Mouse (Mus musculus) thymus, postnatal 10 days (tissue): ENCODE measurements around the gene Ahnak.
"Not testable (repeated sequence)": the region's sequence is repeated elsewhere in the genome, so short reads cannot be mapped to it uniquely, and the experiment has no call there.

Source experiments
- DNase-seq, 2 experiments: peaks; one replicate each; pipeline ENCODE4 v3.0.0; 2021; ENCODE audit warnings: low spot score in 2 of 2

Ahnak gene

DNA sequence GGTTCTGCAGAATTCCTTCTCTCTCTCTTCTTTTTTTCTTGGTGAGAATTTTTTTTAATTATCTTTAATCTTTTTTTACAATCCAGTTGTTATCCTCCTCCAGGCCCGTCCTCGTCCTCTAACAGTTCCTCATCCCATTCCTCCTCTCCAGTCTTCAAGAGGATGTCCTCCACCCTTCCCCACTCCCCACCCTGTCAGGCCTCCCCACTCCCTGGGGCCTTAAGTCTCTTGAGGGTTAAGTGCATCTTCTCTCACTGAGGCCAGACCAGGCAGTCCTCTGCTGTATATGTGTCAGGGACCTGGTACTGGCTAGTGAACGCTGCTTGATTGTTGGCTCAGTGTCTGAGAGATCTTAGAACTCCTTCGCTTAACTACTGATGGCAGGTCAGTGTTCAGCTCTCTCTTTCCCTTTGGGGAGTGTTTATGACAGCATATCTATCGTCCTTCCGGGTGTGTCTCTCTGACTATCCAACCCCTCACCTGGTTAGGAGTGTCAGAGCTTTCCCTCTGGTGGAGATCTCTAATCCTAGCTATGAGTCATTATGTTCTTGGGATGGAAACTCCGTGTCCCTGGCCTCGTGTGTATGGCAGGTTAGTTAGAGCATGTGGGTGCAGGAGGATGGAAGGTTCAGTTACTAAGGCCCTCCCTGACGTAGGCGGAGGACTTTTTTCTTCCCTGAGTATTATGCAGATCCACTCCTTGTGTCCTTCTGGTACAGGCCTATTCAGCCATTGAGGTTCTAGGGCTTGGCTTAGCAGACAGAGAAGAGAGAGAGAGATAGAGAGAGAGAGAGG, 5.9 kb downstream of the Ahnak start:
- no peak for DNase-seq

DNA sequence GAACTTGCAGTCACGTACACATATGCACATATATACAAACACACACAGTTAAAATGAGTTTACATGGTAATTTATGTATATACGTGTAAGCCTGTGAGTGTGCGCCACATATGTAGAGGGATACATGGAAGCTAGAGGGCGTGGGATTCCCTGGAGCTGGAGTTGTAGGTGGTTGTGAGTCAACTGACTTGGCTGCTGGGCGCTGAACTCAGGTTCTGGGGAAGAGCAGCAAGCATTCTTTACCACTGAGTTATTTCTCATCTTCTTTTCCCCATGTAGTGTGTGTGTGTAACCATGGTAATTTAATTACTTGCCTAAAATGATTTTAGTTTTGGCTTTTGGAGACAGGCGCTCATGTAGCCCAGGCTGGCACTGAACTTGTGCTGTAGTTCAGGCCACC, 7.5 kb downstream of the Ahnak start:
- DNase-seq = no peak

DNA sequence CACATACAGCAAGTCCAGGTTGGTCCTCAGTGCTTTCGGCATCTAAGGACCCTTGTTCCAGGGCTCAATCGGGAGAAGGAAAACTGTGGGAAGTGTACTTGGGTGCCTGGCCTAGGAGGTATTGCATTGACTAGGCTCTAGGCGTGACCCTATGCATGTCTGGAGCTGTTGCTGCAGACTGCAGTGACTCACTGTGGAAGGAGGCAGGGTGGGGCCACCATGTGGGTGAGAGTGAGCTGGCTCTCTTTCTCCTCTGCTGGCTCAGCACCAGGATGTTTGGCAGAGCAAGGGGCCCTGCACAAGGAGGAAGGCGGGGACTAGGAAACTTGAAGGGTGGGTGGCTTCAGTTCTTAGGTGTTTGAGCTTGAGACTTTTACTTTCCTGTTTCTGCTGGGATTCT, 8.5 kb downstream of the Ahnak start:
- peak; percentile 74 to 77 for DNase-seq

DNA sequence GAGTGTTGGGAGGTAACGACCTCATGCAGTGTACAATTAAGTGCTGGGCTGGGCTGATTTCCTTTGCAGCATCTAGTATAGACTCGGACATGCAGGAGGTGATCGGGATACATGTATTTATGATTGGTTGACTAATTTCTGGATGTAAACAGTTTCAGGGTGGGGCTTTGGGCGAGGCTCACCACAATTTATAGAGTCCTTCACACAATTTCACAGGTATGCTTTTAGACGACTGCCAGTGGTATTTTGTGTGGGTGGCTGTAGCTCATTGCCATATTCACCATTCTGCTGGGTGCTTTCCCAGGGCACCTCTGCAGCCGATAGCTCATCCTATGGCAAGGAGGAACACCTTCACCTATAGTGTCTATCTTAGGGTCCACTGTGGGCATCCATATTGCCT, 9.5 kb downstream of the Ahnak start:
- DNase-seq = no peak

DNA sequence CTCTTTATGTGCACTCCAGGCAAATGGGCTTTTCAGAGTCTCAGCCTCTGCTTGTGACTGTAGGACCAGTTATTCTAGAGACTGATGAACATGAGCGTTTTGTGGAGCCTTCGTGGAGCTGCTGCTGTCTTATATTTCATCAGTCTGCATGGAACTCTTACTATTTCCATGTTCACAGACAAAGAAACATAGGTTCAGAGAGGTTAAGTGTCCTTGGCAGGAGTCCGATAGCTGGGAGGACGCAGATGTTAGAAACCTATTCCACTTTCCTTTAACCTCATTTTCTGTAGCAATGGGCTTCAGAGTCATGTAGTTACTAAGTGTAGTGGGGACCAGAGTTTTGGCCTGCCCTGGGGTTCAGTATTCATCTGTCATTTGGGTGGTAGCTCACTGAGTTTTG, 10.1 kb downstream of the Ahnak start:
- DNase-seq = no peak

DNA sequence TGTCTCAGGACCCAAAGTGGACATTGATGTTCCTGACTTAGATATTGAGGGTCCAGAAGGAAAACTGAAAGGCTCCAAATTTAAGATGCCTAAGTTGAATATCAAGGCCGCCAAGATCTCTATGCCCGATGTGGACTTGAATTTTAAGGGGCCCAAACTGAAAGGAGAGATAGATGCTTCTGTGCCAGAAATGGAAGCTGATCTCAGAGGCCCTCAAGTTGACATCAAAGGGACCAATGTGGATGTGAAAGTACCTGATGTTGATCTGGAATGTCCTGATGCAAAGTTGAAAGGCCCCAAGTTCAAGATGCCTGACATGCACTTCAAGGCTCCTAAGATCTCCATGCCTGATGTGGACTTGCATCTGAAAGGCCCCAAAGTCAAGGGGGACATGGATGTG, 17.8 kb downstream of the Ahnak start:
- not testable (repeated sequence) for DNase-seq

DNA sequence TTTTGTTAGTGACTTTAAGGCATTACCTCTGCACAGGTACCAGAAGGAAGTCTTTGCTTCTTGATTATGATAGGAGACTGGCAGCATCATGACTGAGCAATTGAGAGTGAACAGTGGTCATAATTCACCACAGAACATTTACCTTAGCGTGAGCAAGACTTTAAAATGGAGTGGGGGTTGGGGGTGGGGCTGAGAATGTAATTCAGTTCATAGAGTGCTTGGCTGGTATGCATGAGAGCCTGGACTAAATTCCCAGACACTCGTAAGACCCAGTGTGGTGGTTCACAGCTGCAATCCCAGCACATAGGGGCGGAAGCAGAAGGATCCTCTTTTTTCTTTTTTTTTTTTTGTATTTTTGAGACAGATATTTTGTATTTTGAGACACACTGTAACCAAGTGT, 30.2 kb downstream of the Ahnak start:
- no peak for DNase-seq

DNA sequence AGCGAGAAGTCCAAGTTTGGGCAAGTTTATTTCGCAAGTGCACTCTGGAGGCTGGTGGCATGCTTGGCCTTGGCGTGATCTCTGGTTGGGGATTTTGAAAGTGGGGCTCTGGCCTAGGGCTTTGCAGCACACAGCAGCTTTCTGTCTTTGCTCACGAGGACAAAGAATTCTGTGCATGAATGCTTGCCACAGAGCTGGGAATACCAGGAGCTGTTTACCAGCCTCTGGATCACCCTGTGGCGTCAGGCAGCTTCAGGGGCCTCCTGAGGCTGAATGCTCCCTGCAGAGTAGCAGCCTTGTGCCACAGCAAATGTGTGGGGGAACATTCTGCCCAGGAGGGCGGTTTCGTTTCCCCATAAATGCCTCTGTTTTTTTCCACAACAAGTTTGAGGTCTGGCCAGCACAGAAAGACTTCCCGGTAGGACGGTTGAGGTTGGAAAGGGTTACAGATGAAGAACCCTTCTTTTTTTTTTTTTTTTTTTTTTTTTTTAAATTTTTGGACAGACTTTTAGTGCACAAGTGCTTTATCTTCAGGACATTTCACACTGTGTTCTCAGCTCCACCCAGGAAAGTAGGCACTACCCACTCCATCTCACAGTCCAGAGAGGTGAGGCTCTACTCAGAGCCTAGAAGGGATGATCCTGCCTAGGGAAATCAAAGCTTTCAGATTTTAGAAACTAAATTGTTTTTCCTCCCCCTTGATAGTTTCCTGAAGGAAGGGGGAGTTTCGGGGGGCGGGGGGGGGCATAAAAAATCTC, 34.1 kb downstream of the Ahnak start:
- no peak for DNase-seq

DNA sequence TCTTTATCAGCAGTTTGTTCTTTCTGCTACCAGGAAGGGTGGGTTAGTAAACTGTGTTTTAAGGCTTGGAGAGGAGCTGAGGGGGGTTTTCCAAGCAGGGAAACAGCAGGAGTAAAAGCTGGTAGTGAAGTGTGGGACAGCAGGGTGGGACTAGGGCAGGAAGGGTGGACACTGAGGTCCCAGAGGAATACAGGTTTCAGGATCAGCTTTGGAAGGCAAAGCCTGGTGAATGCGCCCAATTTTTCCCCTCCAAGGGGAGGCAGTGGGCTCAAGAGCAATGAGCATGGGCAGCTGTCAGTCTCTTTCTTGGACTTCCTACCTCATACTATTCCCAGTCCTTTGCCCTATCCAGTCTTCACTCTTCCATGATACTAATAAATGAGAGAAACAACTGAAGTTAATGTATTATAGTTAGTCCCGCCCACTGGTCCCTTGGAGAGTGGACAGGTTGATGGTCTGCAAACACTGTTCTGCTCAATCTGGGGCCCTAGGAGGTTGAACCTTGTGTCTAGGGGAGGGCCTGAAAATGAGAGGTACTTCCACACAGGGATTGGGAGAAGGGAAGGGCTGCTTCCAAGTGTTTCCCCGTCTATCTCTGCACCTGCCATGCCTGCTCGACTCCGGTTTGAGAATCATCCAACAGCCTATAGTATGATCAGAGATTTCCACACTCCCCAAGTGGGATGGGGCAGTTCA, 36.6 kb downstream of the Ahnak start:
- no peak for DNase-seq

DNA sequence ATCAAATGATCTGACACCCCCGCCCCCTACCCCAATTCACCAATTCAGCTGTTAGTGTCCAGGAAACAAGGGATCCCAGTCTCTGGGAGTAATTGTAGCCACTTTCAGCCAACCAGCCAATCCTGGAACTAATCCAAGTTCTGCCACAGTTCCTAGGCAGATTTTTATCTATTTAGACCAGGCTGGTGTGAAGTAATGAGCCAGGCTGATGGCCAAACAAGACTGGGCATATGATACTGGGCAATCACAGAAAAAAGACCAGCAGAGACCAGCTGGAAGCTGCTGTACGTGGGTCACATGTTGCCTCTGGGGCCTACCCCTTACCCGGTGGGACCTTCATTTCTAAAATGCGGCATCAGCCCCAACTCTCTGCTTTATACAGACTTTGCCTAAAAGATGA, 37.5 kb downstream of the Ahnak start:
- DNase-seq = no peak

DNA sequence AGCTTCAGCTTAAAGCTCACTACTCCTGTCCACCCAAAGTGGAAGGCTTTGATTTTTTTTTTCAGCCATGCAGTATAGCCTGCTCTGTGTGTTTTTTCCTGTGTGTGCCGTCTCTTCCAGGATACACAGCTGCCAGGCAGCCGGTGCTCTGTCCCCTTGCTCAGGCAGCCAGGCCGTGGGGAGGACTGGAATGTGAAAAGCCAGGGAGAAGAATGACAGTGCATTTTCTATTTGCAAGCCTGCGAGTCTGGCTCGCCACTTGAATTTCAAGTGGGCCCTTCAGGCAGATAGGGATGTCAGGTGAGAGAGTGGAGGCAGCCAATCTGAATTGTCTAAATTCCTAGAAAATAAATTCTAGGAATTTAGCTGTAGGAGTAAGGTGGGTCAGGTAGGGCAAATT, 38.7 kb downstream of the Ahnak start:
- DNase-seq = no peak

DNA sequence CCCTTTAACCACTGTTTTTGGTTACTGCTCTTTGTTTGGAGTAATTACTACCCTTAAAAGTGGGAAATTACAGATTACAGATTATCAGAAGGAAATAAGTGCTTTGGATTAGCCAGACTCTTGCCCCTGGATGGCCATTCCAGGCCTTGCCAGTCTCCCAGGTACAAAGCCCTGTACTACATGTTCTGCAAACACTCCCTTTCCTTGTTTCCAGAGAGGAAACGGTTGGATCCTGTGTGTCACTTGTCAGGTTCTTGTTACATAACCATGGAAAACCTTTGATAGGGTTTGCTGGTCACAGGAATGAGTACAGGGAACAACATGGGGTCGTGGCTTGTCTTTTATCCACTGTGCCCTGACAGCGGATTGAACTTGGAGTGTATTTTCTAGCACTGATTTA, 39.3 kb downstream of the Ahnak start:
- no peak for DNase-seq

DNA sequence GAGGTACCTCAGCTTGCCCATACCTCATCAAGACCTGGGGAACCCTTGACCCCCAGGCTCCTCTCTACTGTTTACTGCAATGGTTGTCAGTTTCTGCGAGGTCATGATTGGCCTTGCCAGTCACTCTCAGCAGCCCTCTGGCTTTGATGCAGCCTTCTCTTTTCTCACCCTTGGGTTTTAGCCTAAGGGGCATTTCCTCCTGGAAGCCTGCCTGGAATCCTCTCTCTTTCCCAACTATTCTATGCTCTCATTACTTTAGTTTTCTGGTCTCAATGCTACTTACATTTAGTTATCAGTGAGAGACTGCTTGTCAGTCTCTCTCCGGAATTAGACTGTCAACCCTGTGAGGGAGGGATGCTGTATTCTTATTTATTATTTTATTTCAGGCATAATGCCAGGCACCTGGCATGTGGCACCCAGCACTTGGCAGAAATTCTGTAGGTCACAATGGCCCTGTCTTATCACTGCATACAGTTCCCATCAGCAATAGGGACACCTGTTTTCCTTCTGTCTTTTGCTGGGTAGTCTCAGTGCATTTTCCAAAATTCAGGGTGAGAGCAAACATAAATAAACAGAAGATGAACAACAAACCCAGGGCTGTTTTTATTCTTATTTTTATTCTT, 40.7 kb downstream of the Ahnak start:
- no peak for DNase-seq

DNA sequence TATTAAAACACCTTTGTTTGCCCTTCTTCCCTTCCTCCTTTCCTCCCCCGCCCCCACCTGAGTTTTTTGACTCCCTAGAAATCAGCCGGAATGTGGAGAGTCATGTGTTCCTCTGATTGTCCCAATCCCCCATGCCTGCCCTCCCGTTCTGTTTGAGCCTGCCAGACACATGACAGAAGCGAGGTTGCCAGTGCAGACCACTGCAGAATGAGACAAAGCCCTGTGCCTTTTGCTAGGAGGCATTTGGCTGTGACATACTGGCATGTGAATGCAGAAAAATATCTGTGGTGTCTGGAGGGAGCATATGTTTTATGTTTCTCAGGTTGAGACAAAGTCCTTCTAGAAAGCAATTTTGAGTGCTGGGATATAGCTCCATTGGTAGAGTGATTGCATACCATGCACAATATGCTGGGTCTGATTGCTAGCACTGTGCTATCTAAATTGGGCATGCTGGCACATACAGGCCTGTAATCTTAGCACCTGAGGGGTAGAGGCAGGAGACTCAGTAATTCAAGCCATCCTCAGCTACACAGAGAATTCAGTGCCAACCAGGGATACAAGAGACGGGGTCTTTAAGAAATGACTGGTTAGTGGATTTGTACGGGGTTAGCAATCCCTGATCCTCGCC, 43.5 kb downstream of the Ahnak start:
- DNase-seq = no peak

DNA sequence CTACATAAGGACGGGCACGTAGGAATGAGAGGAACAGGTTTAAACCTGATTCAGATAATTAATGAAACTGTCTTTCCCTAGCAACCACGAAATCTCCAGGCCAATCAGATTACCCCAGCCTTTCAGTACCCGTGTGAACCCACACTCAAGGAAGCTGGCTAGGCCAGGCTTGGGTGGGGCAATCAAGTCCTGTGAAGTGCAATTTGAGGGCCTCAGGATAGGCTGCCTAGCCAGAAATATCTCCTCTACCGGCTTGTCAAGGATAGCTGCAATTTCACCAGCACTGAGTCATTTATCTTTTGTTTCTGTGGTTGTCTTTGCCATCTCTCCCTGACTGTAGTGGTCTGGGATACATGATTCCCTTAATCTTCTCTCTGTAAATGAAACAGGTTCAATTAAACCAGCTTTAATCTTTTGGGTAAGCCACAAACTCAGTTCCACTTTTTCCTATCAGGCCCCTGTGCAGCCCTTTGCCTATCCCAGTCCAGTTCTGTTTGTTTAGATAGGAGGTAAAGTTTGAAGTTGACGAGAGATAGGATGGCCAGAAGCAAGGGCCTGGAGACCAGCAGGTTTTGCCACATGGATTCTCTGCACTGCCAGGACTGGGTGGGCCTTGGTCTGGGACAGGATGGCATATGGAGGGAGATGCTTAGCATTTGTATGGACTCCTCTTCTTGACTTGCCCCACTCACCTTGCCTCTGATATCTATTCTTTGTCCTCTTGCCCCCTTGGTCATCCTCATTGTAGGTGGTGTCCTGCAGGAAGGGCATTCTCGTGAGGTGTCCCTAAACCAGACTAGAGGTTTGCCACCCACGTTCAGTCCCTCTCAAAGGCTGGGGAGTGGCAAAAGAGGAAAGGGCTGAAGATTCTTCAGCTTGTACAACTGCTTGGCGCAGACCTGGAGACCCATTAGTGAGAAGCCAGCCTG, 44.6 kb downstream of the Ahnak start:
- no peak for DNase-seq

DNA sequence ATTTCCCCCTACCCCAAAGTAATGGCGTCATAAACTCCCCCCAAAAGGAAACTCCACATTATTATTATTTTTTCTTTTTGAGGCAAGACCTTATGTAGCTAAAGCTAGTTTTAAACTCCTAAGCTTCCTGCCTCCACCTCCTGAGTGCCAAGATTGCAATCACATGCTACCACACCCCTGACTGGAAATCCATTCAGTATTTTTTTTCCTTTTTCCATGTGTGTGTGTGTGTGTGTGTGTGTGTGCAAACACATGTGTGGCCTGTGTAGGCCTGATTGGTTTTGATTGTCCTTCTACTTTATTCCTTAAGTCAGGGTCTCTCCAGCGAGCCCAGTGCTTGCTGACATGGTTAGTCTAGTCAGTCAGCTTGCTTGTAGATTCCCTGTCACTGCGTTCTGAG, 45.4 kb downstream of the Ahnak start:
- no peak for DNase-seq

DNA sequence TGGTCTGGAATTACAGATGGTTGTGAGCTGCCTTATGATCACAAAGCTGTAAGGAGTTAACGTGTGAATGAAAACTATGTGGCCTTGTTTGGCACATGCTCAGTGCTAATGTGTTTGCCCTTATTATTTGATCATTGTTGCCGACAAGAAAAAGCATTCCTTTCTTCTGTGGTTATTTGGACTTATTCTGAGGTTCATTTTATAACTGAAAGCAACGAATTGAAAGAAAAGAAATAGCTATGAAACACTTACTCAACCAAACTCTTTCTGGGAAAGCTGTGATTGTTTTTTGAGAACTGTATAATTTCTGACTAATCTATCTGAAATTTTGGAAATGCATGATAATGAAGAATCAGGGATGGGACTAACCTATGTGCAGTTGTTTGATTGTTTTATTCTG, 46.0 kb downstream of the Ahnak start:
- no peak for DNase-seq

DNA sequence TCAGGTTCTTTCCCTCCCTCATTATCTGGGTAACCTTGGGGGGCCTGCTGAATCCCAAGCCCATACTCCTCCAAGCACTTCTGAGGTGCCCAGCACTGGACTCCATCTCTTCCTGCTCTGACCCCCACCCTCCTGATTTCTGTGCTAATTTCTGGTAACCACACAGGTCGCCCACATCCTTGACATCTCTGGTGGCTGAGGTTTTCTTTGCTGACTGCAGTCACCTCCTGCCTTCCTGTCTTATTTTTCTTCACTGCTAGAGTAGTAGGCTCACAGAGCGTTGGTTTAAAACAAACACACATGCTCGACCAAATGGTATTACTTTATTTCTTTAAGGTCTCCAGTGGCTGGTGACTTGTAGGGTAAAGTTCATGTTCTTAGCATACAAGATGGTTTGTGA, 49.1 kb downstream of the Ahnak start:
- DNase-seq = peak; percentile 26 to 27

DNA sequence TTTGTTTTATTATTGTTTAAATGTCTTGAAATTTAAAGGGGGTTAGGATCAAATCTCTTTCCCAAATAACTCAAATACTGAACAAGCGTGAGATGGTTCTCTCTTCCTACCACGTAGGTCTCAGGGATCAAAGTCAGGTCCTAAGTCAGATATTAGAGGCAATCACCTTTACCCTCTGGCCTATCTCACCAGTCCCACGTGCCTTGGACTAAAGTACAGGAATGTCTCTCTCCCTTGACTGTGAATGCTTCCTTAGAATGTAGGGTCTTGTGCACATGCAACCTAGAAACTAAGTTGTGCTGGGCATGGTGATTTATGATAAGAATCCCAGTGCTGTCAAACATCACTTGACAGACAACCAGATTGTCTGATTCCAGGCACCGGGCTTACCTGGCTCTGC, 50.2 kb downstream of the Ahnak start:
- no peak for DNase-seq

DNA sequence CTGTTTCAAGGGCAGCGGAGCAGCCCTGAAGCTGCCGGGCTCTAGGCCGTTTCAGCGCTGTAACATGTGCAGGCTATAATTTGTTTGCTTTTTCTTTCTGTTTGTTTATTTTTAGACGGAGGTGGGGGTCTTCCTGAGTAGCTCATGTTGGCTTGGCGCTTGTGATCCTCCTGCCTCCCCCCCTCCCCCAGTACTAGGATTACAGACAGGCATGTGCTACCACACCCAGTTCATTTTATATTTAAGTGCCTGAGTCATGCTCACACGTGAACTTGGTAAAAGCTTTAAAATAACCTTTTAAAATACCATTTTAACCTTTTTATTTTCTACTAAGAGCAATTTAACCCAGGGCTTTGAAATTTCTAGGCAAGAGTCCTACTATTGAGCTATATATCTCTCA, 50.8 kb downstream of the Ahnak start:
- no peak for DNase-seq

DNA sequence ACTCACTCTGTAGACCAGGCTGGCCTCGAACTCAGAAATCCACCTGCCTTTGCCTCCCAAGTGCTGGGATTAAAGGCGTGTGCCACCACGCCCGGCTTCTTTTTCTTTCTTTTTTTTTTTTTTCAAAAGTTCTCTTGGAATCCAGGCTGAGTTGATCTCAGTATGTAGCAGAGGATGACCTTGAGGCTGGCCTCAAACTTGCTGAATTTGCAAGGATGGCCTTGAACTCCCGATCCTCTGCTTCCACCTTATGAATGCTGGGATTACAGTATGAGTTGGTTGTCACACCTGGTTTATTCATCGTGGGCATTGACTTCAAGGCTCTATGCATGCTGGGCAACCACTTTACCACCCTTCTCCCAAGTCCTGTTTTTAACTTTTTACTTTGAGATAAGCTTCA, 51.6 kb downstream of the Ahnak start:
- DNase-seq = no peak
